Mouse (Mus musculus): ENCODE measurements around the gene Rbfox3.

The Rbfox3 gene

GRCm38 (mm10) chr11:118493458-118493857 lies 417.9 kb downstream of the Rbfox3 start:
- DNase-seq: no peak

- DNase-seq: no peak
Observed at GRCm38 (mm10) chr11:118491230-118491629, 420.2 kb downstream of the Rbfox3 start.

- DNase-seq: peak; percentile 88
Observed at GRCm38 (mm10) chr11:118490566-118491218, 420.7 kb downstream of the Rbfox3 start.

GRCm38 (mm10) chr11:118488907-118489270 lies 422.5 kb downstream of the Rbfox3 start:
- no peak for DNase-seq

- DNase-seq: no peak
Observed at GRCm38 (mm10) chr11:118488191-118488906, 423.0 kb downstream of the Rbfox3 start.

- peak; percentile 49 for DNase-seq
Observed at GRCm38 (mm10) chr11:118486881-118487772, 424.3 kb downstream of the Rbfox3 start.

GRCm38 (mm10) chr11:118486281-118486680 lies 425.1 kb downstream of the Rbfox3 start:
- no peak for DNase-seq

- no peak for DNase-seq
Observed at GRCm38 (mm10) chr11:118485780-118486179, 425.6 kb downstream of the Rbfox3 start.

- no peak for DNase-seq
Observed at GRCm38 (mm10) chr11:118485338-118485737, 426.1 kb downstream of the Rbfox3 start.

- DNase-seq: no peak
Observed at GRCm38 (mm10) chr11:118484169-118484568, 427.2 kb downstream of the Rbfox3 start.

GRCm38 (mm10) chr11:118481751-118482150 lies 429.6 kb downstream of the Rbfox3 start:
- no peak for DNase-seq

GRCm38 (mm10) chr11:118481231-118481630 lies 430.2 kb downstream of the Rbfox3 start:
- no peak for DNase-seq

- peak; percentile 72 for DNase-seq
Observed at GRCm38 (mm10) chr11:118479776-118480175, 431.6 kb downstream of the Rbfox3 start.

GRCm38 (mm10) chr11:118476396-118477373 lies 434.7 kb downstream of the Rbfox3 start, which contains the start of gene Engase:
Gene Engase (plus strand): TSS chr11:118476829.
- DNase-seq: peak; percentile 97

GRCm38 (mm10) chr11:118475496-118476083 lies 435.8 kb downstream of the Rbfox3 start:
- DNase-seq: no peak

- DNase-seq: no peak
Observed at GRCm38 (mm10) chr11:118473842-118474500, 437.4 kb downstream of the Rbfox3 start.

GRCm38 (mm10) chr11:118473161-118473560 lies 438.2 kb downstream of the Rbfox3 start:
- DNase-seq: no peak

- no peak for DNase-seq
Observed at GRCm38 (mm10) chr11:118471676-118472075, 439.7 kb downstream of the Rbfox3 start.

GRCm38 (mm10) chr11:118470234-118470966 lies 441.0 kb downstream of the Rbfox3 start:
- DNase-seq: peak; percentile 63

GRCm38 (mm10) chr11:118469509-118470160 lies 441.8 kb downstream of the Rbfox3 start:
- no peak for DNase-seq
